Mouse (Mus musculus) frontal cortex, adult 2 months (tissue): ENCODE measurements around the gene Gm20809. TPM values are rescaled to one million over a fixed set of nuclear protein-coding genes. Genes with fewer than 3 reads are reported as not detected.
"Not testable (repeated sequence)": the region's sequence is repeated elsewhere in the genome, so short reads cannot be mapped to it uniquely, and the experiment has no call there.

Experiments used
- DNase-seq, 2 experiments: peaks; one replicate each; pipeline ENCODE4 v3.0.0; 2022; ENCODE audit warnings: low spot score in 1 of 2; ENCODE audit errors: extremely low spot score in 1 of 2
- polyA plus RNA-seq: library from polyadenylated mRNA; depleted of rRNA; stranded (reverse); fragments of >200 nt; gene quantifications from 2 replicates; pipeline ENCODE4 v1.2.3, GENCODE M21; 2012; rRNA removed

Gm20809 gene
- polyA plus RNA-seq = not detected in 2 replicates

- DNase-seq = not testable (repeated sequence)
These were observed at the start of gene Gm20809 for GRCm38 (mm10) chrY:24454757-24455156. Gene Gm20809 (plus strand): TSS chrY:24455057.
